Mouse (Mus musculus) liver, embryonic 14.5 days (tissue): ENCODE measurements at regions not wholly inside any gene's neighbourhood (a gene's known extent, or its start where the extent isn't known, plus 50 kb on each side); places are given as distances from the start of the nearest gene placed in this dataset.

Source experiments
- CTCF ChIP-seq: IDR thresholded peaks from 2 replicates; pipeline ENCODE4 v1.5.1; 2016; ENCODE audit warnings: antibody characterized with exemption, low read depth, control low read depth
- EP300 ChIP-seq: IDR thresholded peaks from 2 replicates; pipeline ENCODE4 v1.6.1; 2016; ENCODE audit warnings: antibody characterized with exemption, low read depth

- TF ChIP-seq CTCF (no peak), EP300 (no peak)
Observed at GRCm38 (mm10) chr3:139989380-139989779, 783.9 kb downstream of the Stpg2 start.
